Mouse (Mus musculus) yolk sac, embryonic 10.5 days (tissue): ENCODE results near the gene 4930518I15Rik.
"Not testable (repeated sequence)": the region's sequence is repeated elsewhere in the genome, so short reads cannot be mapped to it uniquely, and the experiment has no call there.

Source experiments
- DNase-seq: peaks from one replicate; pipeline ENCODE4 v3.0.0-alpha.2; 2017; ENCODE audit warnings: low spot score

Gene 4930518I15Rik

GRCm38 (mm10) chr2:156843331-156843730 lies 14.4 kb downstream of the 4930518I15Rik start:
- DNase-seq: no peak

GRCm38 (mm10) chr2:156842711-156843110 lies 15.0 kb downstream of the 4930518I15Rik start:
- peak; percentile 34 for DNase-seq

GRCm38 (mm10) chr2:156841841-156842706 lies 15.7 kb downstream of the 4930518I15Rik start:
- peak; percentile 60 for DNase-seq

GRCm38 (mm10) chr2:156841028-156841840 lies 16.5 kb downstream of the 4930518I15Rik start:
- DNase-seq: peak; percentile 52

GRCm38 (mm10) chr2:156840301-156841027 lies 17.3 kb downstream of the 4930518I15Rik start:
- peak; percentile 61 for DNase-seq

GRCm38 (mm10) chr2:156839319-156840191 lies 18.2 kb downstream of the 4930518I15Rik start, which contains the start of gene Tgif2:
Tgif2 (plus strand) TSS chr2:156840007.
- peak; percentile 96 for DNase-seq

GRCm38 (mm10) chr2:156838839-156839238 lies 18.9 kb downstream of the 4930518I15Rik start:
- DNase-seq: no peak

- no peak for DNase-seq
Observed at GRCm38 (mm10) chr2:156834336-156834735, 23.4 kb downstream of the 4930518I15Rik start.

- not testable (repeated sequence) for DNase-seq
Observed at GRCm38 (mm10) chr2:156825128-156825527, 32.6 kb downstream of the 4930518I15Rik start.

- no peak for DNase-seq
Observed at GRCm38 (mm10) chr2:156816116-156816515, 41.6 kb downstream of the 4930518I15Rik start.

- no peak for DNase-seq
Observed at GRCm38 (mm10) chr2:156815412-156815811, 42.3 kb downstream of the 4930518I15Rik start.

GRCm38 (mm10) chr2:156814893-156815292 lies 42.9 kb downstream of the 4930518I15Rik start:
- DNase-seq: no peak

- peak; percentile 29 for DNase-seq
Observed at GRCm38 (mm10) chr2:156814344-156814801, 43.4 kb downstream of the 4930518I15Rik start.

GRCm38 (mm10) chr2:156811556-156811955 lies 46.2 kb downstream of the 4930518I15Rik start:
- no peak for DNase-seq

- DNase-seq: no peak
Observed at GRCm38 (mm10) chr2:156810716-156811115, 47.0 kb downstream of the 4930518I15Rik start.

GRCm38 (mm10) chr2:156809579-156809978 lies 48.2 kb downstream of the 4930518I15Rik start:
- DNase-seq: peak; percentile 50

- DNase-seq: no peak
Observed at GRCm38 (mm10) chr2:156806886-156807285, 50.9 kb downstream of the 4930518I15Rik start.
